Mouse (Mus musculus): ENCODE results near the gene Hist1h4b.

- TF ChIP-seq GATA1 (IDR thresholded peaks at IDR 0.05; ENCODE audit: borderline replicate concordance, low read length) (no peak), FLI1 (IDR thresholded peaks at IDR 0.05; ENCODE audit: low read length) (no peak)
Measured at GRCm38 (mm10) chr13:23755000-23755399, 1.8 kb upstream of the Hist1h4b start.
